Mouse (Mus musculus): Measurements from ENCODE around the gene Slc26a11. TPM values are rescaled to one million over a fixed set of nuclear protein-coding genes. Genes with fewer than 3 reads are reported as not detected.
A peak's percentile ranks its signal among the peaks of the same experiment; 100 is the strongest.

Slc26a11 gene
- total and polyA plus RNA-seq, 3 experiments, result 2.0 to 9.9 (median 2.2) TPM

GRCm38 (mm10) chr11:119407977-119408376 lies 52.6 kb downstream of the Slc26a11 start:
- intact Hi-C loops (cut with DNase I), result no loop called here
- no peak overlapping the region for H3K4me3 ChIP-seq
- H3K36me3 ChIP-seq (ENCODE audit: control insufficient read depth, insufficient read depth, low read length), result no peaks in the 10 kb centered on the region
- no peaks in the 10 kb centered on the region for H3K4me1 ChIP-seq (ENCODE audit: control insufficient read depth, insufficient read depth, low read length)
- 67% methylated on average over 5 of the region's 5 CpGs for WGBS
- H3K27ac ChIP-seq, result no peak overlapping the region
- H3K9ac ChIP-seq (ENCODE audit: low read depth, low read length), result no peak overlapping the region
- TF ChIP-seq POLR2A (IDR thresholded peaks at IDR 0.05; ENCODE audit: insufficient read depth, low read depth, low read length), result no peak
- no peak for TF ChIP-seq CTCF (IDR thresholded peaks at IDR 0.05)
- TF ChIP-seq EP300 (IDR thresholded peaks at IDR 0.05; ENCODE audit: insufficient read depth, low read depth, low read length), result no peak
- H3K79me2 ChIP-seq (replicated peaks; ENCODE audit: control insufficient read depth, insufficient read depth, low read length), result no peaks in the 10 kb centered on the region; the same call in 1 of the 2 replicates
- no peak for DNase-seq
- no peaks in the 10 kb centered on the region for H3K27me3 ChIP-seq (ENCODE audit: control insufficient read depth, insufficient read depth, low read length)

DNA sequence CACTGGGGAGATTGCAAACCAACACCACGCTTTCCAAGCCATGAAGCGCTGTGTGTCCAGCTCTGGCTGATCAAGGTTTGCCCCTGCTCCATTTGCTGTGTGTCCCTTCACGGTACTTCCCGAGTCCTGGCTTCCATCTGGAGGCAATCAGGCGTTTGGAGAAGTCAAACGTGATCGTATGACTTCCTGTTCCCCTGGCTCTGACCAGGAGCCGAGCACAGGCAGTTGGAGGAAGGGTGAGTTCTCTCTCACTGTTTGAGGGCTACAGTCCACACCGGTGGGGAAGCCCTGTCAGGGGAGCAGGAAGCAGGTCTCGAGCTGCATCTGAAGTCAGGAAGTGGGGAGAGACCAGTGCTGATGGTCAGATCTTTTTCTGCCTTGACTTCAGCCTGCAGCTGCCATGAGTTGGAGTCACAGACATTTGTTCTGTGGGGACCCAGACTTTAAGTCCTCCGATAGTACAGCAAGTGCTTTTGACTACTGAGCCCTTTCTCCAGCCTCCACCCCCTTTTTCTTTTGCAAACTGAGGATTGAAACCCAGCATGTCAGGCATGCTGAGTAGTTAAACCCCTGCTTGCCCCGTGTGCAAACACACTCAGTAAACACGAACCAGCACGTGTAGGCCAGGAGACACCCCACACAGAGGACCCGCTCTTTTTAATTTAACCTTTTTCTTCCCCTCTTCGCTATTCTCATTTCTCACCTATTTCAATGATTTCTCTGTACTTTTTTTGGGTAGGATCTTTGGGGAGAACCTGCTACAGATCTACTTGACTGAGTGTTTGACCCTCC lies 64.2 kb downstream of the Slc26a11 start:
- Histone ChIP-seq H3K9ac (ENCODE audit: low read depth, low read length) (no peak overlapping the region), H3K27me3 (ENCODE audit: control insufficient read depth, insufficient read depth, low read length) (no peaks in the 10 kb centered on the region), H3K79me2 (replicated peaks; ENCODE audit: control insufficient read depth, insufficient read depth, low read length) (no peaks in the 10 kb centered on the region), H3K27ac (no peak overlapping the region), H3K4me1 (ENCODE audit: control insufficient read depth, insufficient read depth, low read length) (no peaks in the 10 kb centered on the region), H3K4me3 (no peak overlapping the region), H3K36me3 (ENCODE audit: control insufficient read depth, insufficient read depth, low read length) (no peaks in the 10 kb centered on the region)
- no peak for DNase-seq
- WGBS, result 51% methylated on average over 16 of the region's 16 CpGs
- intact Hi-C loops (cut with DNase I), result no loop called here
- TF ChIP-seq EP300 (IDR thresholded peaks at IDR 0.05; ENCODE audit: insufficient read depth, low read depth, low read length), result no peak
- TF ChIP-seq CTCF (IDR thresholded peaks at IDR 0.05), result no peak
- no peak for TF ChIP-seq POLR2A (IDR thresholded peaks at IDR 0.05; ENCODE audit: insufficient read depth, low read depth, low read length)

GRCm38 (mm10) chr11:119420426-119420825 lies 65.1 kb downstream of the Slc26a11 start:
- Histone ChIP-seq H3K4me1 (ENCODE audit: control insufficient read depth, insufficient read depth, low read length) (no peaks in the 10 kb centered on the region), H3K4me3 (no peak overlapping the region), H3K27me3 (ENCODE audit: control insufficient read depth, insufficient read depth, low read length) (no peaks in the 10 kb centered on the region), H3K36me3 (ENCODE audit: control insufficient read depth, insufficient read depth, low read length) (no peaks in the 10 kb centered on the region), H3K79me2 (replicated peaks; ENCODE audit: control insufficient read depth, insufficient read depth, low read length) (no peaks in the 10 kb centered on the region), H3K9ac (ENCODE audit: low read depth, low read length) (no peak overlapping the region), H3K27ac (no peak overlapping the region)
- 87% methylated on average over 5 of the region's 5 CpGs for WGBS
- intact Hi-C loops (cut with DNase I), result no loop called here
- no peak for DNase-seq
- TF ChIP-seq POLR2A (IDR thresholded peaks at IDR 0.05; ENCODE audit: insufficient read depth, low read depth, low read length) (no peak), CTCF (IDR thresholded peaks at IDR 0.05) (no peak), EP300 (IDR thresholded peaks at IDR 0.05; ENCODE audit: insufficient read depth, low read depth, low read length) (no peak)

DNA sequence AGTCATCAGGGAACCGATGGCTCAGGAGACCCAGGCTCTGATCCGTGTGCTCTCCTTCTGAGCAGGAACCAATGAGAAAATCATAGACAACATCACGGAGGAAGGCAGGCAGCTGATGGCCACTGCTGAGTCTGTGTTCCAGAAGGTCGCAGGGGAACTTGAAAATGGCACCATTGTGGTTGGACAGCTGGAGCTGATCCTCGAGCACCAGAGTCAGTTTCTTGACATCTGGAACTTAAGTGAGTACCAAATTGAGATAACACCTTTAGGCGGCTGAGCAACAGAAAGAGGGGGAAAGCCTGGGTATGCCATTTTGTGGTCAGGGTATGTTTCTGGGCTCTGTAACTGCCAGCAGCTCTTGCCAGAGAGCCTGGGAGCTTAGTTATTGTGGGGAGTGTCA lies 72.1 kb downstream of the Slc26a11 start:
- 81% methylated on average over 6 of the region's 6 CpGs for WGBS
- no peak overlapping the region for H3K9ac ChIP-seq (ENCODE audit: low read depth, low read length)
- no peak overlapping the region for H3K27ac ChIP-seq
- intact Hi-C loops (cut with DNase I), result no loop called here
- DNase-seq, result no peak
- H3K4me1 ChIP-seq (ENCODE audit: control insufficient read depth, insufficient read depth, low read length), result peaks cover 2% of the 10 kb centered on the region
- TF ChIP-seq POLR2A (IDR thresholded peaks at IDR 0.05; ENCODE audit: insufficient read depth, low read depth, low read length) (no peak), EP300 (IDR thresholded peaks at IDR 0.05; ENCODE audit: insufficient read depth, low read depth, low read length) (no peak), CTCF (IDR thresholded peaks at IDR 0.05) (no peak)
- H3K4me3 ChIP-seq, result no peak overlapping the region
- peaks cover 2% of the 10 kb centered on the region; the same call in 1 of the 2 replicates for H3K36me3 ChIP-seq (ENCODE audit: control insufficient read depth, insufficient read depth, low read length)
- no peaks in the 10 kb centered on the region for H3K79me2 ChIP-seq (replicated peaks; ENCODE audit: control insufficient read depth, insufficient read depth, low read length)
- H3K27me3 ChIP-seq (ENCODE audit: control insufficient read depth, insufficient read depth, low read length), result no peaks in the 10 kb centered on the region

GRCm38 (mm10) chr11:119427986-119428385 lies 72.6 kb downstream of the Slc26a11 start:
- no peaks in the 10 kb centered on the region for H3K27me3 ChIP-seq (ENCODE audit: control insufficient read depth, insufficient read depth, low read length)
- no peaks in the 10 kb centered on the region for H3K79me2 ChIP-seq (replicated peaks; ENCODE audit: control insufficient read depth, insufficient read depth, low read length)
- no peak for DNase-seq
- intact Hi-C loops (cut with DNase I), result no loop called here
- H3K27ac ChIP-seq, result no peak overlapping the region
- H3K36me3 ChIP-seq (ENCODE audit: control insufficient read depth, insufficient read depth, low read length), result peaks cover 2% of the 10 kb centered on the region; the same call in 1 of the 2 replicates
- 88% methylated on average over 5 of the region's 5 CpGs for WGBS
- TF ChIP-seq POLR2A (IDR thresholded peaks at IDR 0.05; ENCODE audit: insufficient read depth, low read depth, low read length) (no peak), EP300 (IDR thresholded peaks at IDR 0.05; ENCODE audit: insufficient read depth, low read depth, low read length) (no peak), CTCF (IDR thresholded peaks at IDR 0.05) (no peak)
- H3K4me3 ChIP-seq, result no peak overlapping the region
- H3K9ac ChIP-seq (ENCODE audit: low read depth, low read length), result no peak overlapping the region
- peaks cover 2% of the 10 kb centered on the region for H3K4me1 ChIP-seq (ENCODE audit: control insufficient read depth, insufficient read depth, low read length)

GRCm38 (mm10) chr11:119428649-119429136 lies 73.3 kb downstream of the Slc26a11 start:
- intact Hi-C loops (cut with DNase I), result no loop called here
- H3K9ac ChIP-seq (ENCODE audit: low read depth, low read length), result no peak overlapping the region
- H3K27ac ChIP-seq, result no peak overlapping the region

More at GRCm38 (mm10) chr11:119428649-119429136, 73.3 kb downstream of the Slc26a11 start:
- 4% methylated on average over 33 of the region's 35 CpGs for WGBS
- no peak overlapping the region for H3K4me3 ChIP-seq
- no peaks in the 10 kb centered on the region for H3K79me2 ChIP-seq (replicated peaks; ENCODE audit: control insufficient read depth, insufficient read depth, low read length)
- peaks cover 2% of the 10 kb centered on the region for H3K4me1 ChIP-seq (ENCODE audit: control insufficient read depth, insufficient read depth, low read length)
- no peaks in the 10 kb centered on the region for H3K27me3 ChIP-seq (ENCODE audit: control insufficient read depth, insufficient read depth, low read length)
- TF ChIP-seq POLR2A (IDR thresholded peaks at IDR 0.05; ENCODE audit: insufficient read depth, low read depth, low read length) (no peak), CTCF (IDR thresholded peaks at IDR 0.05) (no peak), EP300 (IDR thresholded peaks at IDR 0.05; ENCODE audit: insufficient read depth, low read depth, low read length) (no peak)
- peak; percentile 59 to 64 for DNase-seq
- peaks cover 2% of the 10 kb centered on the region; the same call in 1 of the 2 replicates for H3K36me3 ChIP-seq (ENCODE audit: control insufficient read depth, insufficient read depth, low read length)

Small RNAs within 50 kb of the gene (microRNA-seq; reads per million reads assigned to microRNA genes)
- gene Mir1932, result 0 to 1.5 reads per million in 2 experiments

Other genes starting within 250 kb of the Slc26a11 start
- gene Tbc1d16, start 127.1 kb upstream of the Slc26a11 start, total RNA-seq (2021), result 10 to 100 TPM; 61.0 to 73.7 TPM
- gene Tbc1d16, start 127.1 kb upstream of the Slc26a11 start, polyA plus RNA-seq (2012; rRNA removed), result 26.0 and 53.7 TPM in 2 replicates
- gene Ccdc40, start 127.0 kb upstream of the Slc26a11 start, total RNA-seq (2021), result under 1 TPM in 1 of 2 experiments, not detected in 1; 0.21 TPM
- gene Ccdc40, start 127.0 kb upstream of the Slc26a11 start, polyA plus RNA-seq (2012; rRNA removed), result 0.44 and 0.59 TPM in 2 replicates
- 100 to 1,000 TPM in 1 of 2 experiments, 10 to 100 TPM in 1; 89.3 to 102 TPM for gene Gaa, start 87.7 kb upstream of the Slc26a11 start, total RNA-seq (2021)
- gene Gaa, start 87.7 kb upstream of the Slc26a11 start, polyA plus RNA-seq (2012; rRNA removed), result 165 and 186 TPM in 2 replicates
- 10 to 100 TPM; 60.5 to 67.3 TPM for gene Eif4a3, start 55.5 kb upstream of the Slc26a11 start, total RNA-seq (2021)
- 59.9 and 95.2 TPM in 2 replicates for gene Eif4a3, start 55.5 kb upstream of the Slc26a11 start, polyA plus RNA-seq (2012; rRNA removed)
- under 1 TPM in 1 of 2 experiments, not detected in 1; 0.11 TPM for gene Card14, start 47.8 kb upstream of the Slc26a11 start, total RNA-seq (2021)
- gene Card14, start 47.8 kb upstream of the Slc26a11 start, polyA plus RNA-seq (2012; rRNA removed), result 0.12 and 0.33 TPM in 2 replicates
- gene Sgsh, start within 50 bp of the Slc26a11 start, total RNA-seq (2021), result 1 to 10 TPM; 5.5 to 5.7 TPM
- 10.6 and 11.1 TPM in 2 replicates for gene Sgsh, start within 50 bp of the Slc26a11 start, polyA plus RNA-seq (2012; rRNA removed)
- 10 to 100 TPM; 12.0 to 13.1 TPM for gene Rnf213, start 37.5 kb downstream of the Slc26a11 start, total RNA-seq (2021)
- 10.4 and 19.2 TPM in 2 replicates for gene Rnf213, start 37.5 kb downstream of the Slc26a11 start, polyA plus RNA-seq (2012; rRNA removed)
- gene Endov, start 135.8 kb downstream of the Slc26a11 start, total RNA-seq (2021), result 1 to 10 TPM; 6.9 to 7.3 TPM
- gene Endov, start 135.8 kb downstream of the Slc26a11 start, polyA plus RNA-seq (2012; rRNA removed), result 6.9 and 8.3 TPM in 2 replicates
- under 1 TPM; 0.09 to 0.23 TPM for gene Nptx1, start 192.2 kb downstream of the Slc26a11 start, total RNA-seq (2021)
- gene Nptx1, start 192.2 kb downstream of the Slc26a11 start, polyA plus RNA-seq (2012; rRNA removed), result 0.12 and 0.16 TPM in 2 replicates
- gene Rptor, start 247.3 kb downstream of the Slc26a11 start, total RNA-seq (2021), result 10 to 100 TPM; 32.1 to 32.4 TPM
- gene Rptor, start 247.3 kb downstream of the Slc26a11 start, polyA plus RNA-seq (2012; rRNA removed), result 19.7 and 20.6 TPM in 2 replicates

Measured in heart, adult 2 months (tissue).